Mouse (Mus musculus) MEL (cell line): ENCODE measurements around the gene Igfn1. TPM values are rescaled to one million over a fixed set of nuclear protein-coding genes. Genes with fewer than 3 reads are reported as not detected.

Experiments
- DNase-seq: peaks from one replicate; pipeline ENCODE4 v3.0.0; 2011; ENCODE audit warnings: low read depth, low spot score
- H3K27ac ChIP-seq: 2 replicates; pipeline ENCODE4 v1.5.1; 2012; ENCODE audit warnings: low read depth, mild to moderate bottlenecking, control low read depth, low read length, moderate library complexity; ENCODE audit not compliant: control insufficient read depth
- H3K27me3 ChIP-seq, 2 experiments: fragments of 150-350 bp in 1 of 2; sonication (generic) in 1 of 2; 2 replicates each; pipeline ENCODE4 v1.6.1; 2012; ENCODE audit warnings: low read length in 2 of 2, mild to moderate bottlenecking in 2 of 2, improper control_type of control experiment in 1 of 2, moderate library complexity in 1 of 2; ENCODE audit not compliant: insufficient read depth in 2 of 2, control insufficient read depth in 1 of 2
- H3K36me3 ChIP-seq, 2 experiments: 2 replicates each; pipeline ENCODE4 v1.6.1; 2012 to 2014; ENCODE audit warnings: low read length in 2 of 2, improper control_type of control experiment in 1 of 2, inconsistent platforms in 1 of 2, mild to moderate bottlenecking in 1 of 2; ENCODE audit not compliant: insufficient read depth in 2 of 2, control insufficient read depth in 1 of 2
- H3K4me1 ChIP-seq, 2 experiments: fragments of 150-350 bp in 1 of 2; sonication (generic) in 1 of 2; 2 replicates each; pipeline ENCODE4 v1.6.1; 2012; ENCODE audit warnings: low read length in 2 of 2, improper control_type of control experiment in 1 of 2, mild to moderate bottlenecking in 1 of 2; ENCODE audit not compliant: insufficient read depth in 2 of 2, control insufficient read depth in 1 of 2
- H3K4me3 ChIP-seq, 2 experiments: fragments of 150-350 bp in 1 of 2; sonication (generic) in 1 of 2; 2 replicates each; pipeline ENCODE4 v1.5.1; 2012; ENCODE audit warnings: low read depth in 2 of 2, low read length in 2 of 2, mild to moderate bottlenecking in 2 of 2, moderate library complexity in 2 of 2, control low read depth in 1 of 2, improper control_type of control experiment in 1 of 2; ENCODE audit not compliant: control insufficient read depth in 1 of 2, insufficient read depth in 1 of 2
- H3K79me2 ChIP-seq: 2 replicates; pipeline ENCODE4 v1.6.1; 2012; ENCODE audit warnings: mild to moderate bottlenecking, low read length, moderate library complexity; ENCODE audit not compliant: control insufficient read depth, poor library complexity, insufficient read depth
- H3K9ac ChIP-seq: 2 replicates; pipeline ENCODE4 v1.6.1; 2012; ENCODE audit warnings: low read depth, mild to moderate bottlenecking, control low read depth, low read length, moderate library complexity; ENCODE audit not compliant: control insufficient read depth, poor library complexity, severe bottlenecking
- H3K9me3 ChIP-seq: fragments of 150-350 bp; sonication (generic); replicated peaks from 2 replicates; pipeline ENCODE4 v1.6.1; 2012; ENCODE audit warnings: mild to moderate bottlenecking, low read length, improper control_type of control experiment, moderate library complexity; ENCODE audit not compliant: insufficient read depth
- BHLHE40 ChIP-seq: IDR thresholded peaks from 2 replicates; pipeline ENCODE4 v1.6.1; 2012; ENCODE audit warnings: low read depth, mild to moderate bottlenecking, inconsistent platforms, low read length, improper control_type of control experiment, borderline replicate concordance
- CHD1 ChIP-seq: IDR thresholded peaks from 2 replicates; pipeline ENCODE4 v1.6.1; 2012; ENCODE audit warnings: low read depth, mild to moderate bottlenecking, inconsistent platforms, low read length, improper control_type of control experiment
- CHD2 ChIP-seq: IDR thresholded peaks from 2 replicates; pipeline ENCODE4 v1.6.1; 2011; ENCODE audit warnings: low read length, improper control_type of control experiment
- CTCF ChIP-seq, 3 experiments: IDR thresholded peaks in 2 of 3; conservative IDR thresholded peaks in 1 of 3; 2 replicates each; pipeline ENCODE4 v1.5.1; 2011 to 2012; ENCODE audit warnings: low read length in 3 of 3, low read depth in 2 of 3, mild to moderate bottlenecking in 2 of 3, improper control_type of control experiment in 1 of 3, inconsistent platforms in 1 of 3, mixed read lengths in 1 of 3, moderate library complexity in 1 of 3; ENCODE audit not compliant: control insufficient read depth in 1 of 3, insufficient read depth in 1 of 3, poor library complexity in 1 of 3, severe bottlenecking in 1 of 3
- E2F4 ChIP-seq: IDR thresholded peaks from 2 replicates; pipeline ENCODE4 v1.6.1; 2011; ENCODE audit warnings: low read depth, low read length, improper control_type of control experiment, borderline replicate concordance
- ETS1 ChIP-seq: IDR thresholded peaks from 2 replicates; pipeline ENCODE4 v1.6.1; 2012; ENCODE audit warnings: low read depth, mild to moderate bottlenecking, inconsistent platforms, low read length, improper control_type of control experiment, moderate library complexity
- GATA1 ChIP-seq: IDR thresholded peaks from 2 replicates; pipeline ENCODE4 v1.6.1; 2011; ENCODE audit warnings: low read depth, low read length, improper control_type of control experiment
- HCFC1 ChIP-seq: IDR thresholded peaks from 2 replicates; pipeline ENCODE4 v1.6.1; 2012; ENCODE audit warnings: low read depth, mild to moderate bottlenecking, inconsistent platforms, low read length, improper control_type of control experiment, moderate library complexity
- MAX ChIP-seq: IDR thresholded peaks from 2 replicates; pipeline ENCODE4 v1.6.1; 2011; ENCODE audit warnings: low read length, improper control_type of control experiment
- MAZ ChIP-seq: IDR thresholded peaks from 2 replicates; pipeline ENCODE4 v1.6.1; 2012; ENCODE audit warnings: low read depth, mild to moderate bottlenecking, inconsistent platforms, low read length, improper control_type of control experiment
- MEF2A ChIP-seq: IDR thresholded peaks from 2 replicates; pipeline ENCODE4 v1.6.1; 2014; ENCODE audit warnings: low read depth, mild to moderate bottlenecking, inconsistent platforms, low read length, improper control_type of control experiment; ENCODE audit not compliant: poor library complexity, insufficient replicate concordance, severe bottlenecking; ENCODE audit errors: extremely low read depth
- MXI1 ChIP-seq: IDR thresholded peaks from 2 replicates; pipeline ENCODE4 v1.6.1; 2011; ENCODE audit warnings: mild to moderate bottlenecking, low read depth, low read length, improper control_type of control experiment
- MYC ChIP-seq: IDR thresholded peaks from 2 replicates; pipeline ENCODE4 v1.6.1; 2011; ENCODE audit warnings: low read depth, mild to moderate bottlenecking, low read length, improper control_type of control experiment, moderate library complexity
- POLR2A ChIP-seq, 2 experiments: IDR thresholded peaks; 2 replicates each; pipeline ENCODE4 v1.6.1; 2011 to 2012; ENCODE audit warnings: low read length in 2 of 2, mild to moderate bottlenecking in 2 of 2, control low read depth in 1 of 2, improper control_type of control experiment in 1 of 2, low read depth in 1 of 2, moderate library complexity in 1 of 2; ENCODE audit not compliant: control insufficient read depth in 1 of 2, insufficient read depth in 1 of 2, poor library complexity in 1 of 2
- POLR2AphosphoS2 ChIP-seq: IDR thresholded peaks from 2 replicates; pipeline ENCODE4 v1.6.1; 2011; ENCODE audit warnings: low read length, improper control_type of control experiment
- POLR2AphosphoS5 ChIP-seq: IDR thresholded peaks from 2 replicates; pipeline ENCODE4 v1.6.1; 2012; ENCODE audit warnings: low read depth, borderline replicate concordance, mild to moderate bottlenecking, inconsistent platforms, low read length, moderate library complexity, mixed read lengths
- RAD21 ChIP-seq: IDR thresholded peaks from 2 replicates; pipeline ENCODE4 v1.6.1; 2011; ENCODE audit warnings: mild to moderate bottlenecking, low read depth, low read length, improper control_type of control experiment
- SMC3 ChIP-seq: IDR thresholded peaks from 2 replicates; pipeline ENCODE4 v1.6.1; 2011; ENCODE audit warnings: low read depth, low read length, improper control_type of control experiment
- TAL1 ChIP-seq: IDR thresholded peaks from 2 replicates; pipeline ENCODE4 v1.6.1; 2012; ENCODE audit warnings: mild to moderate bottlenecking, inconsistent platforms, low read length, moderate library complexity, mixed read lengths
- TBP ChIP-seq: IDR thresholded peaks from 2 replicates; pipeline ENCODE4 v1.8.0; 2011; ENCODE audit warnings: low read depth, low read length, improper control_type of control experiment
- TCF12 ChIP-seq: IDR thresholded peaks from 2 replicates; pipeline ENCODE4 v1.6.1; 2014; ENCODE audit warnings: low read depth, mild to moderate bottlenecking, inconsistent platforms, low read length, improper control_type of control experiment, moderate library complexity
- UBTF ChIP-seq: IDR thresholded peaks from 2 replicates; pipeline ENCODE4 v1.6.1; 2012; ENCODE audit warnings: low read depth, mild to moderate bottlenecking, inconsistent platforms, low read length, improper control_type of control experiment, moderate library complexity, borderline replicate concordance; ENCODE audit not compliant: insufficient read depth
- USF1 ChIP-seq: IDR thresholded peaks from 2 replicates; pipeline ENCODE4 v1.6.1; 2014; ENCODE audit warnings: low read depth, mild to moderate bottlenecking, inconsistent platforms, low read length, improper control_type of control experiment, moderate library complexity
- USF2 ChIP-seq, 2 experiments: IDR thresholded peaks; 2 replicates each; pipeline ENCODE4 v1.6.1; 2011 to 2012; ENCODE audit warnings: improper control_type of control experiment in 2 of 2, low read length in 2 of 2, borderline replicate concordance in 1 of 2, inconsistent platforms in 1 of 2, low read depth in 1 of 2, mild to moderate bottlenecking in 1 of 2; ENCODE audit not compliant: insufficient read depth in 1 of 2
- ZC3H11A ChIP-seq: IDR thresholded peaks from 2 replicates; pipeline ENCODE4 v1.6.1; 2012; ENCODE audit warnings: low read depth, mild to moderate bottlenecking, inconsistent platforms, low read length, improper control_type of control experiment
- ZKSCAN1 ChIP-seq: IDR thresholded peaks from 2 replicates; pipeline ENCODE4 v1.6.1; 2012; ENCODE audit warnings: low read depth, mild to moderate bottlenecking, inconsistent platforms, low read length, improper control_type of control experiment, moderate library complexity
- ZMIZ1 ChIP-seq: IDR thresholded peaks from 2 replicates; pipeline ENCODE4 v1.6.1; 2012; ENCODE audit warnings: low read depth, mild to moderate bottlenecking, inconsistent platforms, low read length, improper control_type of control experiment, moderate library complexity
- ZNF384 ChIP-seq: IDR thresholded peaks from 2 replicates; pipeline ENCODE4 v1.6.1; 2012; ENCODE audit warnings: low read depth, mild to moderate bottlenecking, inconsistent platforms, low read length, improper control_type of control experiment
- polyA plus RNA-seq, 2 experiments: library from polyadenylated mRNA; stranded (reverse) in 1 of 2; unstranded in 1 of 2; fragments of >175 nt in 1 of 2; fragments of >200 nt in 1 of 2; gene quantifications; 2 replicates each; pipeline versions ENCODE4 v1.2.1 to v1.2.4; 2012; ENCODE audit warnings: low replicate concordance in 2 of 2, low read depth in 1 of 2; ENCODE audit not compliant: insufficient read length in 2 of 2, insufficient read depth in 1 of 2, missing spikeins in 1 of 2
- total RNA-seq: library from RNA; depleted of rRNA; stranded (reverse); fragments of 300-350 nt; gene quantifications from 2 replicates; pipeline ENCODE4 v1.2.3, GENCODE M21; 2012

Gene Igfn1
- total and polyA plus RNA-seq, 3 experiments, result 0.14 to 0.15 TPM; not detected in 1

DNA sequence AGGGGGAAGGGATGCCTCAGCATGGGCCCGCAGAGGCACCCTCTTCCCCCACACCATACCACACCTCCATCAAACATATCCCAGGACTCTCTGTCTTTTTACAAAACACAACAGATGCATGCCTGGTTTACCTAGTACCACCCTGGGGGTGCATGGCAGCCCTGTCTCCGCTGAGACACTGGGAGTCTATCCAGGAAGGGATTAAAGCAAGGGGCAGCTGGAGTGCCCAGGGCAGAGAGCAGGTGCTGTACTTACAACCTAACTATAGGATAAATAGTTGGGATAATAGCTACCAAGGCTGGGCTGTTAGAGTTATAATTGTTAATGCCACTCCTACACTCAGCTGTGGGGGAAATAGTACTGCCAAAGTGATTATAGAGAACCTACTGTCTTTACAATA, 57.3 kb downstream of the Igfn1 start:
- Histone ChIP-seq H3K4me3 (no peak overlapping the region), H3K9ac (no peak overlapping the region), H3K27ac (no peak overlapping the region), H3K4me1 (peaks cover 0 to 15% of the 10 kb centered on the region in 2 experiments; a peak in 2 of 4 replicates), H3K79me2 (no peaks in the 10 kb centered on the region), H3K9me3 (no peaks in the 10 kb centered on the region), H3K27me3 (peaks cover 0 to 5% of the 10 kb centered on the region in 2 experiments; a peak in 3 of 4 replicates), H3K36me3 (peaks cover 0 to 7% of the 10 kb centered on the region in 2 experiments; a peak in 2 of 4 replicates)
- no peak for TF ChIP-seq ZNF384
- no peak for TF ChIP-seq CHD1
- no peak for TF ChIP-seq HCFC1
- TF ChIP-seq ZC3H11A, result no peak
- no peak for TF ChIP-seq E2F4
- no peak for TF ChIP-seq TAL1
- TF ChIP-seq CHD2, result no peak
- no peak for TF ChIP-seq TBP
- no peak for TF ChIP-seq POLR2AphosphoS2
- TF ChIP-seq MYC, result no peak
- TF ChIP-seq USF1, result no peak
- TF ChIP-seq POLR2AphosphoS5, result no peak
- TF ChIP-seq ETS1, result no peak
- no peak for TF ChIP-seq RAD21
- TF ChIP-seq GATA1, result no peak
- TF ChIP-seq MEF2A, result no peak
- no peak for TF ChIP-seq SMC3
- no peak for TF ChIP-seq MAX
- no peak for DNase-seq

DNA sequence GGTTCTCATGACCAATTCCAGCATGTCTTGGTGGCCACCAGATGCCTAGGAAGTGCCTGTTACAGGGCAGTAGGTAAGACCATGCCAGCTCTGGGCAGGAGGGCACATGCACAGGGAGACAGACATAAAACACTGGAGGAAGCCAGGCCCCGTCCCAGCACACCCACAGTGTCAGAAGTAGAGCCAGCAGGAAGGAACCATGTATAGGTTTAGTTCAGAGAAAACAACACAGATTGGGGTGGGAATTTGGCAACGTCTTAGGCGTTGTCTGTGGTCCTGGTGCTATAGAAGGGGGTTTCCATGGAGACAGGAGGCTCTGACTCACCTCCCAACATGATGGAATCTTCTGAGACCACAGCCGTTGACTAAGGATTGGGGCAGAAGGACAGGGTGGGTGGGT, 59.9 kb downstream of the Igfn1 start:
- TF ChIP-seq SMC3, result no peak
- TF ChIP-seq E2F4, result no peak
- no peak for TF ChIP-seq CHD1
- no peak for TF ChIP-seq BHLHE40
- TF ChIP-seq RAD21, result no peak
- TF ChIP-seq GATA1, result no peak
- TF ChIP-seq USF2 (IDR thresholded peaks at IDR 0.05; ENCODE audit: borderline replicate concordance in 1 of 2, insufficient read depth in 1 of 2, low read depth in 1 of 2, low read length in 2 of 2), result no peak
- no peak for TF ChIP-seq POLR2A (IDR thresholded peaks at IDR 0.05; ENCODE audit: control insufficient read depth in 1 of 2, insufficient read depth in 1 of 2, low read depth in 1 of 2, low read length in 2 of 2, poor library complexity in 1 of 2)
- no peak for TF ChIP-seq TAL1
- no peak for TF ChIP-seq MXI1
- TF ChIP-seq HCFC1, result no peak
- TF ChIP-seq ZMIZ1, result no peak
- no peak for TF ChIP-seq CTCF (IDR thresholded peaks at IDR 0.05 in 2 of 3, conservative IDR thresholded peaks at IDR 0.05 in 1 of 3; ENCODE audit: control insufficient read depth in 1 of 3, insufficient read depth in 1 of 3, low read depth in 2 of 3, low read length in 3 of 3, poor library complexity in 1 of 3, severe bottlenecking in 1 of 3)
- TF ChIP-seq UBTF, result no peak
- no peak for TF ChIP-seq POLR2AphosphoS5
- no peak for TF ChIP-seq ZKSCAN1
- no peak for TF ChIP-seq ETS1
- no peak for TF ChIP-seq TCF12
- no peak for TF ChIP-seq MYC
- TF ChIP-seq MAZ, result no peak
- TF ChIP-seq, all 39 proteins: peak for 0
- peaks cover 0 to 27% of the 10 kb centered on the region in 2 experiments; a peak in 2 of 4 replicates for H3K4me1 ChIP-seq
- H3K4me3 ChIP-seq, result no peak overlapping the region
- no peak overlapping the region for H3K9ac ChIP-seq
- DNase-seq, result no peak
- H3K36me3 ChIP-seq, result peaks cover 0 to 9% of the 10 kb centered on the region in 2 experiments; a peak in 2 of 4 replicates
- H3K79me2 ChIP-seq, result no peaks in the 10 kb centered on the region
- no peak overlapping the region for H3K27ac ChIP-seq
- H3K9me3 ChIP-seq, result no peaks in the 10 kb centered on the region
- H3K27me3 ChIP-seq, result no peaks in the 10 kb centered on the region; a peak in 1 of 4 replicates
